Mouse (Mus musculus): ENCODE measurements around the gene Pdhb. TPM values are rescaled to one million over a fixed set of nuclear protein-coding genes. Genes with fewer than 3 reads are reported as not detected.

Gene Pdhb
- polyA plus RNA-seq, 1 experiment from 2014 or later: 285 TPM

DNA sequence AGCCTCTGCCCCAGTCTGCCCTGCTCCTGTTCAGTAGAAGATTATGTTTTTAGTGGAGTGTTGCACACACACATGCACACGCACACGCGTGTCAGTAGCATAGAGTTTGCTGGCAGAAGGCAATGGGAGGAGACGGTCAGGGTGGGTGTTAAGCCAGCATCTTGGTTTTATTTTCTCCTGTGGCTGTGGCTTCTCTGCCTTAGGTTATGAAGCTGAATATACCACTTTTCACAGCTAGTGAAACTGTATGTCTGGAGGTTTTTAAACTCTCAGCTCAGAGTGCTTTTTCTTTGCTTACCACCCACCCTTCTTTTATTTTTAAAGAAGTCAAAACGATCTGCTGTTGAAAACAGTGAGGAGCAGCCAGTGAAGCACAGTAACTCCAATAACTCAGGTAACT lies 21.1 kb downstream of the Pdhb start:
- WGBS: 97% methylated on average over 5 of the region's 5 CpGs
- Histone ChIP-seq H3K27me3 (ENCODE audit: control insufficient read depth, insufficient read depth, low read length) (no peaks in the 10 kb centered on the region), H3K4me1 (ENCODE audit: control insufficient read depth, insufficient read depth, low read length) (no peaks in the 10 kb centered on the region), H3K4me2 (ENCODE audit: low read depth, low read length) (no peak overlapping the region), H3K4me3 (ENCODE audit: low read depth, low read length) (no peak overlapping the region), H3K36me3 (ENCODE audit: control insufficient read depth, insufficient read depth, low read length) (peaks cover 20% of the 10 kb centered on the region; the same call in 1 of the 2 replicates), H3K27ac (ENCODE audit: low read depth, low read length) (no peak overlapping the region), H3K9me3 (ENCODE audit: control insufficient read depth, low read length) (no peaks in the 10 kb centered on the region), H3K9ac (replicated peaks; ENCODE audit: low read depth, low read length) (no peak overlapping the region)
- ATAC-seq (ENCODE audit: low read depth): no peak

DNA sequence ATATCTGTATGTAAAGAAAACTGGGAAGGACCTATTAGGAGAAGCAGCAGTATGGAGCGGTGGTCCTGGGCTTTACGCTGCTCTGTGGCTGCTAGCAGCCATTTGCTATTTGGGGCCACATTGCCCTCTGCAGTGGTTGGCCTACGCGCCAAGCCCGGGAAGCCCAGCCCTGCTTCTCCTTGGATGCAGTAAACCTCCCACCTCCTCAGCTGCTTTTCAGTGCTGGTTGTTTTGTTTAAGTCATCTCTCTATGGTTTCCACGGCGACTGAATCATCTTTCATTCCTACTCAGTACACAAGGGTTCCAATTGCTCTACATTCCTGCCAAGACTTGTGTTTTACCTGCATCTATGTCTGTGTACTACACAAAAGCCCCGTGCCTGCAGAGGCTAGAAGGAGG lies 24.0 kb downstream of the Pdhb start:
- WGBS: 76% methylated on average over 8 of the region's 8 CpGs
- no peak overlapping the region for H3K9ac ChIP-seq (replicated peaks; ENCODE audit: low read depth, low read length)
- H3K4me3 ChIP-seq (ENCODE audit: low read depth, low read length): no peak overlapping the region
- no peaks in the 10 kb centered on the region for H3K27me3 ChIP-seq (ENCODE audit: control insufficient read depth, insufficient read depth, low read length)
- no peak overlapping the region for H3K27ac ChIP-seq (ENCODE audit: low read depth, low read length)
- H3K4me1 ChIP-seq (ENCODE audit: control insufficient read depth, insufficient read depth, low read length): no peaks in the 10 kb centered on the region
- no peaks in the 10 kb centered on the region for H3K9me3 ChIP-seq (ENCODE audit: control insufficient read depth, low read length)
- no peak for ATAC-seq (ENCODE audit: low read depth)
- no peak overlapping the region for H3K4me2 ChIP-seq (ENCODE audit: low read depth, low read length)
- peaks cover 31% of the 10 kb centered on the region for H3K36me3 ChIP-seq (ENCODE audit: control insufficient read depth, insufficient read depth, low read length)

DNA sequence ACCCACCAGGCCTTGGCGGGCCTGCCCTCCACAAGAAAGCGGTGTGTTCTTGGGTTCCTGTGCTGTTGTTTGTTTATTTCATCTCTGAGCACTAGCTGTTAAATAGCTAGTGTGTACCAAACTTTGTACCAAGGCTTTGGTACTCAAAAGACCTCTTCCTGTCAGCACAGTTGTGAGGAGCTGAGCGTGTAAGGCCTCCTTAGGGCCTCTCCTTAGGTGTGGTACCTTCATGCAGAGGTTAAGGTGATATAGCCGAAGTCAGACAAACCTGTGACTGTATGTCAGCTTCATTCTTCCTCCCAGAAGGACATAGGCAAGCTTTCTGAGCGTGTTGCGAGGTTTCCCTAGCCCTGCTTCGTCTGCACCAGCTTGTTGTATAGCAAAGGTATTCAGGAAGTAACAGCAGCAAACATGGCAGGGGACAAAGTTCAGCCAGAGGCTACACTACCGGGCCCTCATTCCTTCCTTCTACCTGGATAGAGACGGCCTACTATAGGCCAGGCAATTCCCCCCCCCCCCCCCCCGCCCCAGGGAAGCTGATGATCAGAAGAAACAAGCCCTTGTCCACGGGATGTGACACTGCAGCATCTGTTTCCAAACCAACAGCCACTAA lies 26.1 kb downstream of the Pdhb start:
- H3K9ac ChIP-seq (replicated peaks; ENCODE audit: low read depth, low read length): no peak overlapping the region
- no peak for ATAC-seq (ENCODE audit: low read depth)
- no peak overlapping the region for H3K4me2 ChIP-seq (ENCODE audit: low read depth, low read length)
- WGBS: 89% methylated on average over 10 of the region's 11 CpGs
- H3K27me3 ChIP-seq (ENCODE audit: control insufficient read depth, insufficient read depth, low read length): no peaks in the 10 kb centered on the region
- no peaks in the 10 kb centered on the region for H3K9me3 ChIP-seq (ENCODE audit: control insufficient read depth, low read length)
- H3K4me1 ChIP-seq (ENCODE audit: control insufficient read depth, insufficient read depth, low read length): no peaks in the 10 kb centered on the region
- no peak overlapping the region for H3K4me3 ChIP-seq (ENCODE audit: low read depth, low read length)
- H3K36me3 ChIP-seq (ENCODE audit: control insufficient read depth, insufficient read depth, low read length): peaks cover 28% of the 10 kb centered on the region
- no peak overlapping the region for H3K27ac ChIP-seq (ENCODE audit: low read depth, low read length)

DNA sequence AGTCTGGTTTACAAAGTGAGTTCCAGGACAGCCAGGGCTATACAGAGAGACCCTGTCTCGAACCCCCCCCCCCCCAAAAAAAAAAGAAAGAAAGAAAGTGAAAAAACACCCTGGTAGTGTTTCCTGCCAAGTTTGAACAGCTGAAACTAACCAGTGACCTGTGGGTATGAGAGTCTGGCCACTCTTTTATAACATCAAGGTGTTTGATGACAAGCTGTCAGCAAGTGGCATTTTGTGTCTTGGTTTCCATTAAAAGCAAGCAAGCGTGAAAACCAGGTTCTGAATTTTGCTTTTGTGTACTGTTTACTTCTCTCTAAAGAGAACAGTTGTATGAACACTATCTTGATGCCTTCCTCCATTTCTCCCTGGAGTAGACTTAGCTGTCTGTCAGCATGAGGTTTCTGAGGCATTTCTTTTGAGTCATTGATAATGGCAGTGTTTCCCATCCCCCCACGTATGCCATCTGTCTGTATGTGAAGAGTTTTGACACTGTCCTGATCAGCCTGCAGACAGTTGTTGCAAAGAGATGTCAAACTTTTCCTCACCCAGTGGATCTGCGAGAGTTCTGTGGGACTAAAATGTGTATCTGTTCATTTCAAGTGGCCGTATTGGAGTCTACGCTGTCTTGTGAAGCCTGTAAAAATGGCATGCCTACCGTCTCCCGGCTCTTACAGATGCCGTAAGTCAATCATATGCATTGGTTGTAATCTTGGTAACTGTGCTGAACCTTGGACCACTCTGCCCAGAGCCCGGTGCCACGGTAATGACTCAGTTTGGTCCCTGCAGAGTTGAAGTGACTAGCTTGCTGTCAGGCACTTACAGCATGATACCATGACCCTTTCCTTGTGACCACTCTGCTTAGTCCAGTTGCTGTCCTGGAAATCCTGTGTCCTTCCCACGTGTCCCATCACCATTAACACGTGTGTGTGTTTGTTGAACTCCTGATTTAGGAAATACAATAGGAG lies 26.9 kb downstream of the Pdhb start:
- Histone ChIP-seq H3K9me3 (ENCODE audit: control insufficient read depth, low read length) (no peaks in the 10 kb centered on the region), H3K36me3 (ENCODE audit: control insufficient read depth, insufficient read depth, low read length) (peaks cover 24% of the 10 kb centered on the region), H3K4me1 (ENCODE audit: control insufficient read depth, insufficient read depth, low read length) (no peaks in the 10 kb centered on the region), H3K27me3 (ENCODE audit: control insufficient read depth, insufficient read depth, low read length) (no peaks in the 10 kb centered on the region), H3K4me3 (ENCODE audit: low read depth, low read length) (no peak overlapping the region), H3K4me2 (ENCODE audit: low read depth, low read length) (no peak overlapping the region), H3K9ac (replicated peaks; ENCODE audit: low read depth, low read length) (no peak overlapping the region), H3K27ac (ENCODE audit: low read depth, low read length) (no peak overlapping the region)
- no peak for ATAC-seq (ENCODE audit: low read depth)
- 91% methylated on average over 13 of the region's 13 CpGs for WGBS

DNA sequence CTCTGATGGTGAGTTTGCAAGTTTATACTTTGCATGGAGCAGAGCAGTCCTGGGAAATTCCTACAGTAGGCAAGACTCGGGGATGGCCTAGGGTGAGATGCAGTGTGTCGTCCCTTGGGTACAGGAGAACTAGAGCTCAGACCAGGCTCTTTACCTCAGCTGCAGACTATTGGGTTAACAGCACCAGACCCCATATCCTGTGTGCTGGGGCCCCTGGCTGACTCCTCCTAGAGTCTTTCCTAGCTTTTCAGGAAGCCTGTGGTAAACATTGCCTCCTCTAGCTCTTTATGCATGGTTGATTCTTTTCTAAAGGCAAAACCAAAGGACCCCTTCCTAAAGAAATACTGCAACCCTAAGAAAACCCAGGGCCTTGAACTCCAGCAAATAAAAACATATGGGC lies 31.7 kb downstream of the Pdhb start:
- H3K4me1 ChIP-seq (ENCODE audit: control insufficient read depth, insufficient read depth, low read length): no peaks in the 10 kb centered on the region
- H3K36me3 ChIP-seq (ENCODE audit: control insufficient read depth, insufficient read depth, low read length): peaks cover 29% of the 10 kb centered on the region
- H3K4me2 ChIP-seq (ENCODE audit: low read depth, low read length): no peak overlapping the region
- 65% methylated on average over 2 of the region's 2 CpGs for WGBS
- no peak overlapping the region for H3K9ac ChIP-seq (replicated peaks; ENCODE audit: low read depth, low read length)
- H3K4me3 ChIP-seq (ENCODE audit: low read depth, low read length): no peak overlapping the region
- H3K27me3 ChIP-seq (ENCODE audit: control insufficient read depth, insufficient read depth, low read length): no peaks in the 10 kb centered on the region
- no peaks in the 10 kb centered on the region for H3K9me3 ChIP-seq (ENCODE audit: control insufficient read depth, low read length)
- no peak overlapping the region for H3K27ac ChIP-seq (ENCODE audit: low read depth, low read length)
- ATAC-seq (ENCODE audit: low read depth): no peak

DNA sequence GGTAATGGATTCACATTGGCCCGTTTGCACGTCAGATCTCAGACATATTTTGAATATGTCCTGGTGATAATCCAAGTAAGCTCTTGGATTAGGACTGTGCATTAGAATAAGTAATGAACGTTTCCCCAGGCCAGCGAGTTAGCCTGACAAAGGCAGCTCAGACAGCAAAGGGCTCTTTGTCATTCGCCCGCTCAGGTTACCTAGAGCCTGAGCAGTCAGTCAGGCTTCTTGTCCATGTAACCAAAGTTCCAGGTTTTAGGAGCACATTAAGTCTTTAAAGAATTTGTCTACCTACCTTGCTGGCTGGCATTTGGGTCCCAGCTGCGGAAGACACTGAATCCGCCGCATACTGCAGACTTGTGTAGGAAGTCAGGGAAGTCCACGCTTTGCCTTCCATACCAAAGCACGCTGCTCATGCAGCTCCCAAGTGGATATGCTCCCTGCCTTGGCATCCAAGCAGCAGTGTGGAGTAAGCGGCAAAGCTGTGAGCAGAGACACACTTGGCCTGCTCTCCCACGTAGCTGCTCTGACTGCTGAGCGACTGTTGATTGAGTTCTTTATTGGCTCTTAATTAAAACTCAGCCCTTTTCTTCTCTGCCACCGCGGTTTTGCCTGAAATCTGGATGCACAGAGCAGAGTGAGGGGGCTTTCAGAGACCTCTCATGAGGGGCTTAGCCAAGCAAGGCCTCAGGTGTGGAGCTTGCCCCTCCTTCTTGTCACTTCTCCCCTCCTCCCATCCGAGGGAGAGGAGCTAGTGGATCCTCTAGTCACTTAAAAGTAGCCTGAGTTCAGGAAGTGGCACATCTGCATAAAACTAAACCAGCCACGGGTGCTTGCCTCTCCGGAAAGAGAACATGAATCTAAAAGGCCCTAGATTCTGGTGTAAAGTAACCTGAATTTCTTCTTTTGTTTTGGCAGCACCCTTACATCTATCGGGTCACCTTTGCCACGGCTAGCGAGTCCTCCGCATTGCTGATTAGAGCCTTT lies 32.8 kb downstream of the Pdhb start:
- Histone ChIP-seq H3K9ac (replicated peaks; ENCODE audit: low read depth, low read length) (no peak overlapping the region), H3K4me3 (ENCODE audit: low read depth, low read length) (no peak overlapping the region), H3K9me3 (ENCODE audit: control insufficient read depth, low read length) (no peaks in the 10 kb centered on the region), H3K4me1 (ENCODE audit: control insufficient read depth, insufficient read depth, low read length) (no peaks in the 10 kb centered on the region), H3K27ac (ENCODE audit: low read depth, low read length) (no peak overlapping the region), H3K36me3 (ENCODE audit: control insufficient read depth, insufficient read depth, low read length) (peaks cover 26% of the 10 kb centered on the region), H3K27me3 (ENCODE audit: control insufficient read depth, insufficient read depth, low read length) (no peaks in the 10 kb centered on the region), H3K4me2 (ENCODE audit: low read depth, low read length) (no peak overlapping the region)
- no peak for ATAC-seq (ENCODE audit: low read depth)
- 62% methylated on average over 23 of the region's 23 CpGs for WGBS

DNA sequence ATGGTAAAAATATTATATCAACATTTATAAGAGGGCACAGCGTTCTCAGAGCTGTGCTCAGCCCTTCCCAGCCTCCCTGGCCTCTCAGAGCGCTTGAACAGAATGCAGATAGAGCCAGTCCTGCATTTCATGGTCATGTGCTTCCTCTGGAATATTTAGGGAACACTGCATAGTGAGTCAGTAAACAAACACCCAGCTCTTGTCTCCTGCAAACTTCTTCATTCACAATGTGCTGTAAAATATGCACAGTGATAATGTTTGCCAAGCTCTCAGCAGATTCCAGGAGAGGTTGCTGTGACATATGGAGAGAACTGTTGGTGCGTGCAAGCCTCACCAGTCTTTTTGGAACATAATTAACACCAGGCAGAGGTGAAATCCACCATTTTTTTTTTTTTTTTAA lies 37.7 kb downstream of the Pdhb start:
- Histone ChIP-seq H3K27me3 (ENCODE audit: control insufficient read depth, insufficient read depth, low read length) (no peaks in the 10 kb centered on the region), H3K4me3 (ENCODE audit: low read depth, low read length) (no peak overlapping the region), H3K27ac (ENCODE audit: low read depth, low read length) (no peak overlapping the region), H3K4me2 (ENCODE audit: low read depth, low read length) (no peak overlapping the region), H3K4me1 (ENCODE audit: control insufficient read depth, insufficient read depth, low read length) (no peaks in the 10 kb centered on the region), H3K9ac (replicated peaks; ENCODE audit: low read depth, low read length) (no peak overlapping the region), H3K9me3 (ENCODE audit: control insufficient read depth, low read length) (no peaks in the 10 kb centered on the region), H3K36me3 (ENCODE audit: control insufficient read depth, insufficient read depth, low read length) (peaks cover 23% of the 10 kb centered on the region)
- ATAC-seq (ENCODE audit: low read depth): no peak
- WGBS: 71% methylated on average over 3 of the region's 3 CpGs

DNA sequence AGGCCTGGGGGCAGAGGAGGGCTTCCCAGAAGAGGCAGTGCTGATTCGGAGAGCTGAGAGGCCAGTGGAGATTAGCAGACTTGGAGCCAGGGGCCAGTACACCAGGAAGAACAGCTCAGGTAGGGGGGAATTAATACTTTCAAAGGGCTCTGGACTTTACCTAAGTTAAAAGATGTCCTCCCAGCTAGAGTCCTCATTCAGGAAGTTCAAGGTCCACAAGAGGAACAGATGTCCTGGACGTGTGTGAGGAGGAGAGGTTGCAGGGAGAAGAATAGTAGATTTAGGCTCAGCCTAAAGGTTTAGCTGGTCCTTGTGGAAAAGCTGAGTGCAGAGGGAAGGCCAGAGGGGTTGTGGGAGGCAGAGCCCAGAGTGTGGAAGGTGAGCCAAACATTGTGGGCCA lies 38.6 kb downstream of the Pdhb start:
- Histone ChIP-seq H3K4me3 (ENCODE audit: low read depth, low read length) (no peak overlapping the region), H3K36me3 (ENCODE audit: control insufficient read depth, insufficient read depth, low read length) (peaks cover 23% of the 10 kb centered on the region), H3K4me1 (ENCODE audit: control insufficient read depth, insufficient read depth, low read length) (no peaks in the 10 kb centered on the region), H3K9ac (replicated peaks; ENCODE audit: low read depth, low read length) (no peak overlapping the region), H3K9me3 (ENCODE audit: control insufficient read depth, low read length) (no peaks in the 10 kb centered on the region), H3K27ac (ENCODE audit: low read depth, low read length) (no peak overlapping the region), H3K27me3 (ENCODE audit: control insufficient read depth, insufficient read depth, low read length) (no peaks in the 10 kb centered on the region), H3K4me2 (ENCODE audit: low read depth, low read length) (no peak overlapping the region)
- no peak for ATAC-seq (ENCODE audit: low read depth)
- 90% methylated on average over 2 of the region's 2 CpGs for WGBS
